ENCODE assay signal across 8 mouse cellular contexts in the genomic region with DNA sequence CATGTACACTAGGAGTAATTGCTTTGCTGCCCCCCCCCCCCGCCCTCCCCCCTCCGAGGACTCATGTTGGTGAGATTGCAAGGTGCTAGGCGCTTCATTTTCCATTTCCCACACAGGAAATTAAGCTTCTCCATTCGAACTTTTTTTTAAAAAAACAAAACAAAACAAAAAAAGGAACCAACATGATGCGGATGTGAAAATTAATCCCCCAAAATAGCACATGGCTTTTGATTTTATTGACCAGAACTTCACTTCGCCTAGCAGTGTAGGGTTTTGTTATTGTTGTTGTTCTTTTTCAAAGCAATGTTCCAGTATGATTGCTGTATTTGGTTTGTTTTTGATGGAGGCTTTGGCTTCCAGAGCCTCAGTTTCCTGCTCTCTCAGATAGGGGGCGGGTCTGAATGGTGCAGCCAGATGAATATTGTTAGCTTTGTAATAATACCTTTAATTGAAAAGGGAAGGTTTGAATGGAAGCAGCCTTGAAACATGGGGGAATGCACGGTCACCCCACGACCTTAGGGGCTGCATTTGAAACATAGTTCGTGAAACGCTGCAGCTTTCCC. TPM values are rescaled to one million over a fixed set of nuclear protein-coding genes. Genes with fewer than 3 reads are reported as not detected.
A peak's percentile ranks its signal among the peaks of the same experiment; 100 is the strongest.
DNase-seq lines count a peak whose midpoint lies in the region; ATAC-seq and TF ChIP-seq lines count a peak whose summit lies in the region.

No protein-coding gene starts in this region.

- 13% methylated on average over 11 of the region's 11 CpGs for WGBS in lung, embryonic 14.5 days
- WGBS in lung, adult 2 months, result 8% methylated on average over 11 of the region's 11 CpGs
- WGBS in embryonic facial prominence, embryonic 12.5 days, result 9% methylated on average over 11 of the region's 11 CpGs
- 13% methylated on average over 10 of the region's 11 CpGs for WGBS in limb, embryonic 12.5 days
- WGBS in small intestine, adult 2 months, result 12% methylated on average over 11 of the region's 11 CpGs

- H3K27me3 ChIP-seq in lung, embryonic 14.5 days (ENCODE audit: insufficient read depth, low read length), result no peaks in the 10 kb centered on the region
- no peaks in the 10 kb centered on the region for H3K27me3 ChIP-seq in embryonic facial prominence, embryonic 12.5 days
- H3K27me3 ChIP-seq in limb, embryonic 12.5 days, result no peaks in the 10 kb centered on the region
- H3K27me3 ChIP-seq in small intestine, adult 2 months (ENCODE audit: control insufficient read depth, insufficient read depth, low read length), result no peaks in the 10 kb centered on the region

- TF ChIP-seq POLR2A in lung, adult 2 months (IDR thresholded peaks at IDR 0.05; ENCODE audit: borderline replicate concordance, extremely low read depth, low read depth, low read length), result no peak
- TF ChIP-seq POLR2A in small intestine, adult 2 months (IDR thresholded peaks at IDR 0.05; ENCODE audit: low read depth, low read length), result no peak

- peak overlapping the region; percentile 18; the same call in 1 of the 2 replicates for H3K27ac ChIP-seq in lung, embryonic 14.5 days (ENCODE audit: low read depth)
- H3K27ac ChIP-seq in embryonic facial prominence, embryonic 12.5 days, result peak overlapping the region; percentile 96; the same call in 1 of the 2 replicates
- H3K27ac ChIP-seq in limb, embryonic 12.5 days, result peak overlapping the region; percentile 98
- no peak overlapping the region; the same call in 1 of the 2 replicates for H3K27ac ChIP-seq in small intestine, adult 2 months (ENCODE audit: insufficient read depth, low read depth, low read length)

- peak overlapping the region; percentile 89 for H3K9ac ChIP-seq in lung, embryonic 14.5 days
- peak overlapping the region; percentile 86 for H3K9ac ChIP-seq in embryonic facial prominence, embryonic 12.5 days
- peak overlapping the region; percentile 84 for H3K9ac ChIP-seq in limb, embryonic 12.5 days (replicated peaks)

- no peaks in the 10 kb centered on the region for H3K9me3 ChIP-seq in lung, embryonic 14.5 days (ENCODE audit: low read depth, low read length)
- no peaks in the 10 kb centered on the region for H3K9me3 ChIP-seq in embryonic facial prominence, embryonic 12.5 days
- H3K9me3 ChIP-seq in limb, embryonic 12.5 days, result no peaks in the 10 kb centered on the region

- H3K4me3 ChIP-seq in lung, embryonic 14.5 days (ENCODE audit: low read depth, low read length), result peak overlapping the region; percentile 90
- H3K4me3 ChIP-seq in lung, adult 2 months (replicated peaks; ENCODE audit: extremely low read depth, low read depth, low read length), result no peak overlapping the region
- H3K4me3 ChIP-seq in embryonic facial prominence, embryonic 12.5 days, result peak overlapping the region; percentile 85
- peak overlapping the region; percentile 77 for H3K4me3 ChIP-seq in limb, embryonic 12.5 days (replicated peaks)
- H3K4me3 ChIP-seq in small intestine, adult 2 months (ENCODE audit: low read depth, low read length), result peak overlapping the region; percentile 84; the same call in 1 of the 2 replicates

- ATAC-seq in lung, embryonic 14.5 days (ENCODE audit: insufficient read depth), result no peak
- no peak for ATAC-seq in embryonic facial prominence, embryonic 12.5 days (ENCODE audit: insufficient number of reproducible peaks, insufficient read depth, low FRiP score, low TSS enrichment)
- no peak for ATAC-seq in limb, embryonic 12.5 days (ENCODE audit: insufficient number of reproducible peaks, insufficient read depth, low FRiP score, low TSS enrichment, low read depth)

- TF ChIP-seq CTCF in lung, embryonic 14.5 days (IDR thresholded peaks at IDR 0.05; ENCODE audit: low read depth), result peak; percentile 22; the same call in 1 of the 2 replicates
- TF ChIP-seq CTCF in lung, adult 2 months (IDR thresholded peaks at IDR 0.05; ENCODE audit: insufficient read depth, low read length), result no peak
- no peak for TF ChIP-seq CTCF in small intestine, adult 2 months (IDR thresholded peaks at IDR 0.05; ENCODE audit: extremely low read depth, insufficient read length, insufficient replicate concordance, low read depth, low read length)

- no peaks in the 10 kb centered on the region for H3K36me3 ChIP-seq in lung, embryonic 14.5 days (ENCODE audit: insufficient read depth)
- H3K36me3 ChIP-seq in embryonic facial prominence, embryonic 12.5 days, result no peaks in the 10 kb centered on the region
- peaks cover 3% of the 10 kb centered on the region; the same call in 1 of the 2 replicates for H3K36me3 ChIP-seq in limb, embryonic 12.5 days
- H3K36me3 ChIP-seq in small intestine, adult 2 months (ENCODE audit: control insufficient read depth, insufficient read depth, low read length), result no peaks in the 10 kb centered on the region

- peak overlapping the region; percentile 88 for H3K4me2 ChIP-seq in lung, embryonic 14.5 days
- peak overlapping the region; percentile 88 for H3K4me2 ChIP-seq in embryonic facial prominence, embryonic 12.5 days (replicated peaks)
- H3K4me2 ChIP-seq in limb, embryonic 12.5 days, result peak overlapping the region; percentile 88

- peaks cover 16% of the 10 kb centered on the region for H3K4me1 ChIP-seq in lung, embryonic 14.5 days (ENCODE audit: insufficient read depth)
- peaks cover 11% of the 10 kb centered on the region for H3K4me1 ChIP-seq in lung, adult 2 months (ENCODE audit: control insufficient read depth, insufficient read depth, low read length)
- peaks cover 23% of the 10 kb centered on the region for H3K4me1 ChIP-seq in embryonic facial prominence, embryonic 12.5 days
- H3K4me1 ChIP-seq in limb, embryonic 12.5 days (replicated peaks), result peaks cover 50% of the 10 kb centered on the region
- peaks cover 8% of the 10 kb centered on the region for H3K4me1 ChIP-seq in small intestine, adult 2 months (ENCODE audit: control insufficient read depth, insufficient read depth, insufficient read length, low read length)

- no peak for DNase-seq in lung, embryonic 14.5 days
- DNase-seq in lung, adult 2 months, result no peak
- DNase-seq in layer of hippocampus, postnatal 25 days (ENCODE audit: extremely low spot score in 1 of 2, low spot score in 1 of 2), result no peak
- DNase-seq in right cerebral cortex, postnatal 25 days, result no peak
- no peak for DNase-seq in urinary bladder, postnatal 25 days (ENCODE audit: low spot score)

RNA-seq across cellular contexts. Expression of a gene that starts 1.7 kb away (rescaled TPM):
- polyA plus RNA-seq in lung, embryonic 14.5 days (2014; fragmentation: Nextera tagmentation; extraction: Ambion mirVana), result 9.6 and 10.3 TPM in 2 replicates
- polyA plus RNA-seq in lung, adult 2 months (2012; rRNA removed), result 35.0 and 43.1 TPM in 2 replicates
- polyA plus RNA-seq in embryonic facial prominence, embryonic 12.5 days (2016; fragmentation: Nextera tagmentation; extraction: Ambion mirVana), result 12.9 and 13.4 TPM in 2 replicates
- polyA plus RNA-seq in limb, embryonic 12.5 days (2016; fragmentation: Nextera tagmentation; extraction: Ambion mirVana), result 12.7 and 13.6 TPM in 2 replicates
- polyA plus RNA-seq in small intestine, adult 2 months (2012; rRNA removed), result 11.5 and 23.4 TPM in 2 replicates
- total RNA-seq in layer of hippocampus, postnatal 25 days (2021), result 10 to 100 TPM; 54.0 to 62.2 TPM

RNA-seq across cellular contexts. Expression of a gene that starts 32.3 kb away (rescaled TPM):
- 56.5 and 56.8 TPM in 2 replicates for polyA plus RNA-seq in lung, embryonic 14.5 days (2014; fragmentation: Nextera tagmentation; extraction: Ambion mirVana)
- 116 and 117 TPM in 2 replicates for polyA plus RNA-seq in lung, adult 2 months (2012; rRNA removed)
- polyA plus RNA-seq in embryonic facial prominence, embryonic 12.5 days (2016; fragmentation: Nextera tagmentation; extraction: Ambion mirVana), result 51.3 and 52.4 TPM in 2 replicates
- 52.6 and 56.6 TPM in 2 replicates for polyA plus RNA-seq in limb, embryonic 12.5 days (2016; fragmentation: Nextera tagmentation; extraction: Ambion mirVana)
- 60.6 and 90.9 TPM in 2 replicates for polyA plus RNA-seq in small intestine, adult 2 months (2012; rRNA removed)
- 10 to 100 TPM; 12.2 to 12.8 TPM for total RNA-seq in layer of hippocampus, postnatal 25 days (2021)
